Mouse (Mus musculus) layer of hippocampus, adult 2 months (tissue): ENCODE measurements around the gene Zcchc8. TPM values are rescaled to one million over a fixed set of nuclear protein-coding genes. Genes with fewer than 3 reads are reported as not detected.
A peak's percentile ranks its signal among the peaks of the same experiment; 100 is the strongest.
"Not testable (repeated sequence)": the region's sequence is repeated elsewhere in the genome, so short reads cannot be mapped to it uniquely, and the experiment has no call there.

ENCODE experiments used
- DNase-seq, 2 experiments: peaks; one replicate each; pipeline ENCODE4 v3.0.0; 2022; ENCODE audit warnings: low spot score in 2 of 2
- H3K27ac ChIP-seq: fragments of 200-600 bp; 2 replicates; pipeline ENCODE4 v1.8.1; 2022
- H3K4me3 ChIP-seq: fragments of 200-600 bp; 2 replicates; pipeline ENCODE4 v1.8.1; 2022; ENCODE audit warnings: mild to moderate bottlenecking
- CTCF ChIP-seq: fragments of 200-600 bp; conservative IDR thresholded peaks from 2 replicates; pipeline ENCODE4 v1.8.1; 2022; ENCODE audit warnings: antibody characterized with exemption, mild to moderate bottlenecking, moderate library complexity
- long read RNA-seq, 2 experiments: library from polyadenylated mRNA; stranded (forward); transcript quantifications; one replicate each; pipeline ENCODE4 v2.0.0; 2021; ENCODE audit warnings: borderline mapping rate in 2 of 2
- total RNA-seq, 2 experiments: library from RNA; stranded (reverse); gene quantifications; 2 replicates each; pipeline ENCODE4 v1.2.3; 2021

Gene Zcchc8
- total RNA-seq: 10 to 100 TPM; 54.4 to 56.0 TPM
- long read RNA-seq, experiment 1, full-length matches to known transcripts: 21 of 24 reads
- long read RNA-seq, experiment 1, partial matches to known transcripts: 1 of 24 reads
- long read RNA-seq, experiment 1, other reads (novel, unspliced or antisense): 2 of 24 reads
- long read RNA-seq, experiment 2, full-length matches to known transcripts: 19 of 26 reads
- long read RNA-seq, experiment 2, partial matches to known transcripts: 5 of 26 reads
- long read RNA-seq, experiment 2, other reads (novel, unspliced or antisense): 2 of 26 reads

- no peak; the same call in 1 of the 2 replicates for TF ChIP-seq CTCF
- H3K27ac ChIP-seq: peak within 1 kb of the TSS; percentile 90
- peak within 1 kb of the TSS; percentile 82 for H3K4me3 ChIP-seq
- DNase-seq: peak; percentile 96 to 99
Measured at GRCm38 (mm10) chr5:123720328-123721311, at the start of gene Zcchc8. TSS of gene Zcchc8 (minus strand) at chr5:123721100.

DNA sequence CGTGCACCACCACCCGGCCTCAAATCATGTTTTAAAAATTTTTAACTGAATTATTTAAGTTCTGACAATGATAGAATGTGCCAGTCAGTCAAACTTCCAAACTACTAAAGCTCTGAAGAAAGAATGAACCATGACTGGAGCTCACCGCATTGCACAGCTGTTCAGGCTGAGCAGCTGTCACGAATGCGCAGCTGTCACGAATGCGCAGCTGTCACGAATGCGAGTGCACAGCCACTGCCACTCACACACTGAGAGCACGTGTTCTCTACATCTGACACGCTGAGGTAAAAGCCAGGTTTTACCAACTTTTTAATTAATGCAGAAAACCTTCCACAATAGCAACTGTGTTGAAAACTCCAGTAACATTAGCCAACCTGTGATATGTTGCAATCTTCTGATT, 45.6 kb upstream of the Zcchc8 start:
- DNase-seq, H3K27ac ChIP-seq, H3K4me3 ChIP-seq: not testable (repeated sequence)

GRCm38 (mm10) chr5:123765506-123765905, 44.6 kb upstream of the Zcchc8 start:
- no peak for DNase-seq
- no peak for TF ChIP-seq CTCF
- H3K4me3 ChIP-seq: no peak overlapping the region

DNA sequence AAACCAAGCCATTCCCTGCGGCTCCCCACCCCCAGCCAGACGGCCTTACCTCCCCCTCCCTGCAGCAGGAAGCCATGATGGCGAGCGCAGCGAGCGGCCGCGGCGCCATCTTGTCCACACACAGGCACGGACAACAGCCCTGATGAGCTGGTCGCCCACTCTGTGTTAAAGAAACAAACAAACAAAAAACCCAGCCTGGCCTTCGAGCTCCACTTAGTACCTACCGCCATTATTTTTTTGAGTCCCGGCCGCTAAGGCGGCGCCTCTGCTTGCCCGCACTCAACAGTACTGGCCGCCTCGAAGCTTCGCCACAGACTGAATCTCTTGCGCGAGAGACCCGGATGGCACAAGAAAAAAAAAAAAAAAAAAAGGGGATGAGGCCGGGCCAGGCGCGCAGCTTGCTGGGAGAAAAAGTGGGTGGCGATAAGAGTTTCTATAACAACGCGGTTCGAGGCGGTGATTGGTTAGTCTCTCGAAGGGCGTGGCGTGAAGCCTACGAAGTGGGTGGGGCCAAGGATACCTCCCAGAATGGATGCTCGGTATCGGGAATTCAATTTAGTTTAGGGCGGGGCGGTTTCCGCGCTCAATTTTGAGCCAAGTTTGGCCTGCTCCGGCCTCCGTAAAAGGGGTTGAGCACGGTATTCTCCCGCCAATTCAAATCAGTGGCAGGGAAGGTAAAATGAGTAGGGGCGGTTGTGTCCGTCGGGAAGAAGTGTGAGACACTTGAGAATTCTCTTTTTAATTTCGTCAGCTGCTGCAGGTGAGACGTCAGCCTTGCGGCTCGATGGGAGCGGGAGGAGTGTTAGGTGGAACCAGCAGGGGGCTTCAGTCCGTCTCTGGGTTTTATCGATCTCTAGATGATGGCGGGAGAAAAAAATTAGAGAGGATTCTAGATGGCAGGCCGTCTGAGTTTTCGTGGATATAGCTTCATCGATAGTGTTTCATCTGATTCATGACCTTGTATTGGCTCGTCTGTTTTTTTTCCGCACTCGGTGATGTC, 28.5 kb upstream of the Zcchc8 start, which contains the start of the genes Rsrc2 and Kntc1:
TSS of gene Rsrc2 (minus strand) at position 350 of the 1,000 bp plus-strand sequence.
TSS of gene Kntc1 (plus strand) at position 652 of the 1,000 bp plus-strand sequence.
- TF ChIP-seq CTCF: peak; percentile 69
- Histone ChIP-seq H3K4me3 (peak within 1 kb of the TSS; percentile 82), H3K27ac (peak within 1 kb of the TSS; percentile 100)
- peak; percentile 98 to 100 for DNase-seq

More at GRCm38 (mm10) chr5:123765506-123765905, 44.6 kb upstream of the Zcchc8 start:
- no peak overlapping the region for H3K27ac ChIP-seq

DNA sequence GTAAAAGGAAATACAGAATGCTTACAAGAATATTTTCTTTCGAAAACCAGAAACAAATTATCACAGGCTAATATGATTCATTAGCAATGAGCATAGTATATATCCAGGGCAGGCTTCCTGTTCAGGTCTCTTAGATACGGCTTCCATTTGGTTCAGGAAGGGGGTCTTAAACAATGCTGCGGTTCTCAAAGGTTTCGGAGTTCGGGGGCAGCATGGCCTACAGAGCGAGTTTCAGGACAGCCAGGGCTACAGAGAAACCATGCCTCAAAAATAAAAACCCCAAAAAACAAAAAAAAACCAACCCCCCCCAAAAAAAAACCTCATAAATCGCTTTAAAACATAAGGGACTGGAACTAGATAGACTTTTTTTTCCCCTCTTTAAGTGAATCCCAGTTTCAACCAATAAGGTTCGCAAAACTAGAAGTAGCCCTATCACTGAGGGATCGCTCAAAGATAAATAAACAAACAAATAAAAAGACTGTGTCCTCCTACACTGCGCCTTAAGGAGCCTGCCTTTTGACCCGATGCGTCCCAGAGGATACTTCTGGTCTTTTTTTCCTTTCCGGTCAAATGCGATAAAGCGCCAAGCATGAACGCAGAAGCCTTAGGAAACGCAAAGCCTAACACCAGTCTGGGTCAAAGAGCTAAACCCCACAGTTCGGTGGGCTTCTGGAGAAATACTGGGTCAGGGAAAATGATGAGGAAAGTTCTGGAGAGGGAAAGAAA, 27.6 kb upstream of the Zcchc8 start:
- no peak for DNase-seq
- H3K27ac ChIP-seq: peak overlapping the region; percentile 100
- TF ChIP-seq CTCF: no peak
- peak overlapping the region; percentile 82 for H3K4me3 ChIP-seq

DNA sequence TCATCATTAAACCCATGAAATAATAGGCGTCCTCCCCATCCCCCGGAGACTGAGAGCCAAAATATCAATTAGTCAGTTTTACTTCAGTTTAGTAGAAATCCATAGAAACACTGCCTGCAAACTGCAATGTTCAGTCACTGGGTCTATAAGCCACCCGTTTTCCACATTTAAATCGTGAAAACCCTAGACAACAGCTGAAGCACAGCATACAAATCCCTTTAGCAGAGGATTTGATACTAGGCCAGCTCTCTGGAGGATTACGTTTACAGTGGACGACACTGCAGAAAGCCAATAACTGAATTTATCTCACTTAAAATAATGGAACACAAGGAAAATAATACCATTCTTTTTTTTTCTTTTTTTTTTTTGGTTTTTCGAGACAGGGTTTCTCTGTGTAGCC, 26.7 kb upstream of the Zcchc8 start:
- no peak for DNase-seq
- no peak overlapping the region for H3K27ac ChIP-seq
- peak overlapping the region; percentile 82 for H3K4me3 ChIP-seq
- TF ChIP-seq CTCF: no peak

- no peak for DNase-seq
- peak overlapping the region; percentile 82 for H3K4me3 ChIP-seq
- TF ChIP-seq CTCF: no peak
- 0 out of 2 replicates have a peak overlapping the region, but pooled peaks have one; percentile 2 for H3K27ac ChIP-seq
Measured at GRCm38 (mm10) chr5:123746253-123746652, 25.4 kb upstream of the Zcchc8 start.

- no peak for TF ChIP-seq CTCF
- H3K27ac ChIP-seq: no peak overlapping the region
- DNase-seq: no peak
Measured at GRCm38 (mm10) chr5:123744358-123744757, 23.5 kb upstream of the Zcchc8 start.

DNA sequence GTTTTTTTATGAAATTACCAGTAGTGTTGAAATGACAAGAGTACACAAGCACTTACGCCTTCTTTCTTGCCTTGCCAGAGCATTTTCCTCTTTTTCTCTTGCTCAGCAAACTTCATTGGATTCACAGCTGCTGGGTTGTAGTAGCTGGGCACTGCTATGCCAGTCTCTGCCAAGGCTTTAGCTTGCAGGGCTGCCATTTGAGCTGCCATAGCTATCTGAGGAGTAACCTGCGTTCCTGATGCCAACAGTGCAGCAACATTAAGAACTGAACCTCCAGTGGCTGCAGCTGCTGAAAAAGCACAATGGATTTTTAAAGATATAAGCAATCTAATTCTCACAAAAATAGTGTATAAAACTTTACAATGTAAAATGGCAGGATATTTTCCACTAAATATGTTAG, 10.1 kb upstream of the Zcchc8 start:
- no peak for DNase-seq
- no peak overlapping the region for H3K4me3 ChIP-seq
- no peak overlapping the region for H3K27ac ChIP-seq
- no peak for TF ChIP-seq CTCF

More at GRCm38 (mm10) chr5:123744358-123744757, 23.5 kb upstream of the Zcchc8 start:
- H3K4me3 ChIP-seq: no peak overlapping the region

- DNase-seq, H3K27ac ChIP-seq, H3K4me3 ChIP-seq: not testable (repeated sequence)
Measured at GRCm38 (mm10) chr5:123723816-123724215, 2.9 kb upstream of the Zcchc8 start.

DNA sequence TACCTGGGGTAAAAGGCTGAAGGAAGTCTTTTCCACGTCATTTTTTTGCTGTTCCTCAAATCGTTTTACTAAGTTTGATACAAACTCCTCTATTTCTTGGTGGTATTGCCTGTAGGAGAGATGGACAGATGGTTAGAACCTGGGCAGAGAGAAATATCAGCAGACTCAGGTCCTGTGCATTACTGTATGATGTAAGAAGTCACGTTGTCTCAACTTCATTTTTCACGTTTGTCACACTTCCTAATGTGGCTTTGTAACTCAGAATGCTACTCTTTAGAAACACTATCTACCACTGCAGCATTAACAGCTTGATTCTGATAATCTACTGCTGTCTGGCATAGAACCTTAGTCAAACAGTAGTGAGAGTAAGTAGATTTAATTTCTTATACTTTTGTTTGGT, 6.3 kb downstream of the Zcchc8 start:
- no peak for TF ChIP-seq CTCF
- Histone ChIP-seq H3K27ac (no peak overlapping the region), H3K4me3 (no peak overlapping the region)
- no peak for DNase-seq
